Mouse (Mus musculus) ES-E14 (cell line): ENCODE measurements around the gene Ly6g5c.
A peak's percentile ranks its signal among the peaks of the same experiment; 100 is the strongest.

Experiments
- MAFK ChIP-seq: IDR thresholded peaks from 2 replicates; pipeline ENCODE4 v1.6.1; 2014; ENCODE audit warnings: mild to moderate bottlenecking, low read depth, low read length, inconsistent platforms; ENCODE audit not compliant: insufficient read depth
- ZC3H11A ChIP-seq: IDR thresholded peaks from 2 replicates; pipeline ENCODE4 v1.6.1; 2012; ENCODE audit warnings: low read depth, mild to moderate bottlenecking, inconsistent platforms, low read length, borderline replicate concordance
- ZNF384 ChIP-seq: IDR thresholded peaks from 2 replicates; pipeline ENCODE4 v1.6.1; 2012; ENCODE audit warnings: low read depth, low read length, inconsistent platforms

- 0 out of 2 replicates have a peak, but pooled peaks have one; percentile 43 for TF ChIP-seq ZNF384
- TF ChIP-seq ZC3H11A, result no peak
- no peak for TF ChIP-seq MAFK
Observed at GRCm38 (mm10) chr17:35088825-35089644, 19.0 kb upstream of the Ly6g5c start, which contains the start of gene Abhd16a.
